Mouse (Mus musculus): ENCODE data around the gene Wdfy4. TPM values are rescaled to one million over a fixed set of nuclear protein-coding genes. Genes with fewer than 3 reads are reported as not detected.

The Wdfy4 gene
- total RNA-seq, 4 experiments from 2014 or later: 1.6 to 6.6 (median 4.7) TPM

DNA sequence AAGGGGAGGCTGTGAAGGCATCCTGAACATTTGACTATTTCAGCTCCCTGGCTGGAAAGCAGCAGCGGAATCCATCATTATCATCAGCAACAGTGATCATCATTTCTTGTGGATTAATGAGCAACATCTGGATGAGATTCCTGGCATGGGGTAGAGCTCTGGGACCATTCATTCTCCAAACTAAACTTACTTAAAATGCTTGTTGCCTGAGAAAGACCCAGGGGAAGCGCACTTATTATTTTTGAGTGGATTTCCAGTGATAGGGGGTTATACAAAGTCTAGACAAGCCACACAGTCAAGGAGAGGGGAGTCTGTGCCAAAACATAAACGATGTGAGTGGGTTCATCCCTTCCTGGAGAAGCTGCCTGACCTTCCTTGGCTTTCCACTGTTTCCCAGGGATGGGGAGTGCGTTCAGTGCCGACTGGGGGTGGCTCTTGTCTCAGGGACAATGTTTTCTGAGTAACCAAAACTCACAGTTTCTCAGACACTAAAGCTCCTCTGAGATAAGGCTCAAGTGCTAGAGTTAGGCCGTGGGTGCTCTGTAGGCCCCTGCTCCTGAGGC is 201.1 kb downstream of the Wdfy4 start:
- no peak for DNase-seq (ENCODE audit: low spot score in 2 of 2)

DNA sequence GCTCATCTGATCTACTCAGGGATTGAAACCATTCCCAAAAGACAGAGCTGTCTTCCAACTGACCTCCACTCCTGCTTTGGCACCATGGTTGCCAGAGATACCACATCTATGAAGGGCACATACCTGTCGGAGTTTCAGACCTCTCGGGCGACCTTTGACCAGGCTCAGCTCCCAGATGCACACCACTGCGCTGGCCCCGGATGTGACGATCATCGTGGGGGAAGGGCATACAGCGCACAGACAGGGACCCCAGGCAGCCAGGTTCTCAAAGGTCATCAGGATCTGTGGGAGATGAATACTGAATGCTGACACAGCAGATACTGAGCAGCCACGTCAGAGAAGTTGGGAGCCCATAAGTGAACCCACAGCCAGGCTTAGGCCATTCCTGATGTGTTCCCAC is 214.6 kb downstream of the Wdfy4 start:
- DNase-seq (ENCODE audit: low spot score in 2 of 2): no peak

DNA sequence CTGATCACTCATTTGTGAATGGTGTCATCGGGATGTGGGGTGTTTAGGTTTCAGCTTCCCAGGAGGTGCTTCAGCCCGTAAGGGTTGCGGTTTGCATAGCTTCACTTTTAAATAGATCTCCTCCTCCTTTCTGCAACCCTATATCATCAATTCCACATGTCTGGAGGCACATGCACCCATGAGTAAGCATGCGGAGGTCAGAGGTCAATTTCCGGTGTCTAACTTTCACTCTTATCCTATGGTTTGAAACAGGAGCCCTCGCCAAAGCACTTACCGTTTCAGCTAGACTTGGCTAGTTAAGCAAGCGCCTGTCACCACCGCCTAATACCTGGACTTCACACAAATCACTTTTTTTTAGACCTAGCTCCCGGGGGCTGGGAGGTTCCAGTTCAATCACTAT is 220.6 kb downstream of the Wdfy4 start:
- no peak for DNase-seq (ENCODE audit: low spot score in 2 of 2)

DNA sequence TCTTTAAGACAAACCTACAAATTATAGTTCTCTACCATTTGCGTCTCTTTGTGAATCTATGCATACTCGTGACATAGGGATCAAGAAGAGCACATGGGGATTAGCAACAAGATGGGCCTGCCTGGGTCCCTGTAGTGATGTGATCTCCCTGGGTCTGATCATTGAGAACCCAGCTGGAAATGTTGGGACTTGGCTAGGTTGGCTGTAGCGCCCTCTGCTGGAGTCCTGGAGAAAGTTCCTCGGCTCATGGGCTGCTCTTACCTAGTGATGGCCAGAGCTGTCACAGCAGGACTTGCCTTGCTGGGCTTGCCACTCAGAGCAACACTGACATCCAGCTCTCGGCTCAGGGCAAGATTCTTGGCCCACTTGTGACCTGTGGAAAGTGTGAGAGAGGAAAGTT is 224.8 kb downstream of the Wdfy4 start:
- peak; percentile 56 to 70 for DNase-seq (ENCODE audit: low spot score in 2 of 2)

DNA sequence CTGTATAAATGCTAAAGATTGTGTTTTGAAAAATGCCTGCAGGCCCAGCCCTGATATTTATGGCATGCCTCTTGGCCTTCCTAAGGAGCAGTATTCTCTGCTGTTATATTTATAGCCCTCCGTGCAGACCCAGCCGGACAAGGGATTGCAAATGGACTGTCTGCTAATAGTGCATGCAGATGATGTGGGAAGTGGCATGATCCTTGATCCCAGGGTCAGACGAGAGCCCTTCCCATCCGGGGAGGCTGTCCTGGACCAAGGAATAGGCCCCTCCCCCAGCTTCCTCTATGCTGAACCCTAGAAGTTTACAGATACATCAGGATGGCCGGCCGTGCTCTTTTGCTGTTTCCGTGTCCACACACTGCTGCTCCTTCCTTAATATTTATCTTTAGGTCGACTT is 226.6 kb downstream of the Wdfy4 start:
- no peak for DNase-seq (ENCODE audit: low spot score in 2 of 2)

DNA sequence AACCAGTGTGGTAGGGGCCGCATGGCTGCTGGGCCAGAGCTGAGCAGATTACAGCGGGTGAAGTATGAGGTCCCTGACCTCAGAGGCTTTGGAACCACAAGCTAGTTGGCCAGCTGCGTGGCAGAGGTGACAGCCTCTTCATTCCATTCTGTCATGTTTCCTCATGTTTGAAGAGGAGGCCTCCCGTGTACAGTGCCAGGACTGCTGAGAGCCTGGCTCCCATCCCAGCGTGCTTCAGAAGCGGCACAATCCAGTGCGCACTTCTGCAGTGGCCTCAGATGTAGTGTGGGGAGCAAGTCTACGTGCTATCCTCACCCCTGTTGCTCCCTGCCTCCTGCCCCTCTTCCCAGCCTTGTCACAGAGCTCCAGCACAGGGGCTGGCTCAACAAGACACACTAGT is 228.8 kb downstream of the Wdfy4 start:
- DNase-seq (ENCODE audit: low spot score in 2 of 2): peak in 1 of 2 experiments; percentile 14

DNA sequence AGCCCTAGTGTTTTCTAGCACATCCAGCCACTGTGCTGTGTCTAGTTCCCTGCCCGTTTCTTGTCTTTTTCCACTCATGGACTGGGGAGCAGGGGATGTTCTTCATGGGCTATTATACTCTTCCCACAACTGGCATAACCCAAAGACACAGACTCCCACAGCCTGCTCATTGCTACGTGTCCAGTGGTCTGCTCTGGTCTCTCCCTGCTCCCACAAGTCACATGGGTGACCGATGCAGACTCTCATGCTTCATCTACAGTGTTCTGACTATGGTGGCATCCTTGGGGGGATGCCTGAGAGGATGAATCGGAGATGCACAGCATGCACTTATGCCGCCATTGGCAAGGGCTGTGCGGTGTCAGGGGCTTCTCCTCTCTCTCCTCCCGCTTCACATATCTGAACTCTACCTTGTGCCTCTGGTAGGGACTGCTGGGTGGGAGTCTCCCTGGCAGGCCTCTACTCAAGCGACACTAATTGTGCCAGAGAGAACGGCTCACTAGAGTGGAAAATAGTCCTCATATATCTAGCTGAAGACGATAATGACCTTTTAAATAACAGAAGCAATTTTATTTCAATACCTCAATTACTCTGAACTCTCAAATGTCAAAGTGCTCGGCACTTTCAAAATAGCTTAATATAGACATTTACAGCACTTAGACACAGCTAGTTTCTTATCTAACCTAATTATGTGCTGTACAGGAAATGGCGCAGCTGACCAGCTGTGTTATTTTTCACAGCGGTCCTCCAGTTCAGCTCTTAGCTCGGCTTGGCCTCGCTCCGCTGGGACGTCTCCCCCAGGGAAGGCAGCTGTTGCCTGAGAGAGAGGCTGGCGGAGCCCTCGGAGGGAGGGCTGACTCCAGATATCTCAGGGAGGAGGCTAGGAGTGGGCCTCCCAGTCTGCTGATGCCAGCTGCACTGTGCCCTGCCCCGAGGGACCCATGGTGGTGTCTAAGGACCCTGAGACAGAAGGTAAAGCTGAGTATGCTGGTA is 234.7 kb downstream of the Wdfy4 start:
- no peak for DNase-seq (ENCODE audit: low spot score in 2 of 2)

DNA sequence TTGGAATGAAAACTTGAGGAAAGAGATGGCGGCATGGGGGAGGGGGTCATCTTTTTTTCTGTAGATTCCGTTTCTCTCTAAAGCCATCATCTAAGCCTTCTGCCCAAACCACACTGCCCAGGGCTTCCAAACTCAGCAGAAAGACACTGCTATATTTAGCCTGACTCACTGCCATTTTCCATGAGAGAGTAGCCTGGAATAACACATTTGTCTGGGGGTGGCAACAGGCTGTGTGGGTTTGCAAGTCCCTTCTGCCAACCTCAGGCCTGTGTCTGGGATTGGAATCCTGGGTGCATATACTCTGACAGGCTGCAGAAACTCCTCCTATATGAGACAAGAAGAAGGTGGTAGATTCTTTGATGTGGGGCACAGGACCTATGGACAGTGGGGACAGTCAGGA is 237.8 kb downstream of the Wdfy4 start:
- DNase-seq (ENCODE audit: low spot score in 2 of 2): peak; percentile 38 to 64

DNA sequence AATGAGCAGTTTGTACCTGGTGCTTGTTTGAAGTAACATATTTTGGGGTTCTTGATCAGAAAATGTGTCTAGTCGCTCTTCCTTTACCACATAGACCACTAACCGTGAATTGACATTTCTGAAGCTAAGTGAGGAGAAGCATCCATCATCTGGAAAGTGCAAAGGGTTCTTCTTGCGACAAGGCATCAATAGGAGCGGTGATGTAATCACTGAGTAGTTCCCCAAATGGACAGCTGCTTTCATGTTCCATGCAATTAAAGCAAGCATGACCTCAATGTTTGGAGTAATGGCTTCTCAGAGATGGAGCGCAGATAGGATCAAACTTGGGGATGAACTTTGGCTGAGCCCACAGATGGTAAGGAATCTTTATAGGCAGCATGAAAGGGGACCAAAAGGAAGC is 246.1 kb downstream of the Wdfy4 start:
- no peak for DNase-seq (ENCODE audit: low spot score in 2 of 2)

DNA sequence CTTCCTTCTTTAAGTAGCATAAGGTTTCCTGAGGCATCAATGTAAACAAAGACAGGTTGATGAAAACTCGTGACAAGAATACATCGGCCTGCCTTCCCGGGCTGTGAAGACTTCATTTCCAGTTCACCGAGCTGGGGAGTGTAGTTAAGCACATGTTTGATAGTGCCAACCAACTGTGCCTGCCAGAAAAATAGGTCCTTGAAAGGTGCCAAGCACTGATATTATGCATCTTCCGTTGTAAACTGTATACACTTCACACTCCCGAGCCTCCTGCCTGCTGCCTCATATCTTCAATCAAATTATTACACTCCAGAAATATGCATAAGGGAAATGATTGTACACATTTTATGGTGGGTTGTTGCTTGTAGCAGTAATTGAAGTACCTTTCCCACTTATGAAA is 251.2 kb downstream of the Wdfy4 start:
- no peak for DNase-seq (ENCODE audit: low spot score in 2 of 2)

DNA sequence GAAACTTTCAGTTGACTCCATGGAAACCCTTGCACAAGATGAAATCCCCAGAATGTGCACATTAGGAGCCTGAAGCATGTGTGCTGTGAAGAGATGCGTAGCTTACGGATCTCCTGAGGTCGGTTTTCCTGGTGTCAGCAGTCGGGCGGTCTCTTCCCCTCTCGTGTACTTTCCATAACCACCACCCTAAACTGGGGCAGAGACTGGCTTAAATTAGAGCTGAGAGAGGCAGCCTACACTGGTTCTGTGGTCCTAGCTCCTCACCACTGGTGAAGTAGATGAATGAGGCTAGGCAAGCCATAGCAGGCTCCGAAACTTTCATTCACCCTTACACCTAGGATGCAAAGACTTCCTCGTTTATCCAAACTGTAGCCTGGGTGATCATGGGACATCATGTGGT is 253.1 kb downstream of the Wdfy4 start:
- DNase-seq (ENCODE audit: low spot score in 2 of 2): no peak

DNA sequence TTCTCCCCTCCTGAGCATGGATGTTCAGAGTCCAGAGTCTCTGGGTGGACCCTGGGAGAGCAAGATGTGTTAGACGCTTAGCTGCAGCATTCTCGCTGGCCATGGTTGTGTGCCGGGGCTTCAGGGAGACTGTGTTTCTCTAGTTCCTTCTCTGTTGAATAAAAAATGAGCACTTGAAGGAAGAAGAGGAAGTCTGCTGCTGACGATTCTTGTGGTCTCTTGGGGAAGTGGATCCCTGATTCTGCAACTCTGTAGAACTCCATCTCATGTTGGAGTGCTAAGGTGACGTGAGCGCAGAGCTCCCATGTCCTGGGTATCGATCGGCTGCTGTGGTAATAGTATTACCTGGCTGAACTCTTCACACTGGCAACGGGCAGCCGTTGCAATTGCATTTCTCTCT is 253.6 kb downstream of the Wdfy4 start:
- DNase-seq (ENCODE audit: low spot score in 2 of 2): no peak

DNA sequence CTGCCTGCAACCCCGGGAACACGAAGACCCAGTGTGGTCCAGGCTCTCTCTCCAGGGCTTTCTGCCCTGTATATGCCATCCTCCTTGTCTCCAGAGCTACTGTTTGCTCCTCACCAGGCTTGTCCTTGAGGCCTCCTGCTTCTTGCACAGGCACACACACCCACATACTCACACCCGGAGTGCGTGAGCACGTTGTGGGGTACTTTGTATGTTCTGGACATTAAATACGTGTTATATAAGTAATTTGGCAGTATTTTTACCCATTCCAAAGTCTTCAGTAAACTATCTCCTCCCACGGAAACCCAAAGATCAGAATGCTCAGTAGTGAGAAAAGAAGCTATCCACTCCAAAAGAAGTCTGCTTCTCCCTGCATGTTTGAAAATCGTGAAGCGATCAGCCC is 261.4 kb downstream of the Wdfy4 start:
- no peak for DNase-seq (ENCODE audit: low spot score in 2 of 2)

DNA sequence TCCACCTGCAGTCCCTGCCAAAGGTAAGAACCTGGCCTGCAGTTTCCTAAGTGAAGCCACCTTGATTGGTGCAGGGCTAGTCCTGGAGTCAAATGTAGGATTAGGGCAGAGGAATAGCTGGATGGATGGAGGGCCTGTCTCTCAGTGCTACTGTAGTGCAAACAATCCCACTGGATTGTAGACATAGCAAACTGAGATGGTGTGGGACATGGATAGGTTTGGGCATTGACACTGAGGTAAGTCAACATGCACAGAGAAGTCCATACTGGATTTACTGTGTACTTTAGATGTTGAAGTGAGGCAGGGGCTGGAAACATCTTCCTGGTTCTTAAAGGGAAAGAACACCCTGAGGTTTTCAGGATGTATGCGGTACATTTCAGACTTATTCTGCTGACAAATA is 267.4 kb downstream of the Wdfy4 start:
- no peak for DNase-seq (ENCODE audit: low spot score in 2 of 2)

DNA sequence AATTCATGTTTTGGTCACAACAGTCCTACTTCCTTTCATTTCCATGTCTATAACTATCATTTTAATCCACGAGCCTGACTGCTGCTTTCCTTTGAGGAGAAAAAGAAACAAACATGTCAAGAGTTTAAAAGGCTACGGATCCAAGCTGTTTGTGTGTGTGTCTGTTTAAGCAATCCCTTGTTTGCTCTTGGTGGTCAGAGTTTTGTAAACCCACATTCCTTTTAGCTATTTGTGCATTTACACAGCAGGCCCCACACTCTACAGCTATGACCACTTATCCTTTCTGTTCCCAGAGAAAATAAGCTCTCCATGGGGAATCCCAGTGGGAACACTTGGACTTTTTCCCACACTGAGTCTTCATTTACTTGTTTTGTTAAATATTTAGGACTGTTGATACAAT is 269.9 kb downstream of the Wdfy4 start:
- no peak for DNase-seq (ENCODE audit: low spot score in 2 of 2)

DNA sequence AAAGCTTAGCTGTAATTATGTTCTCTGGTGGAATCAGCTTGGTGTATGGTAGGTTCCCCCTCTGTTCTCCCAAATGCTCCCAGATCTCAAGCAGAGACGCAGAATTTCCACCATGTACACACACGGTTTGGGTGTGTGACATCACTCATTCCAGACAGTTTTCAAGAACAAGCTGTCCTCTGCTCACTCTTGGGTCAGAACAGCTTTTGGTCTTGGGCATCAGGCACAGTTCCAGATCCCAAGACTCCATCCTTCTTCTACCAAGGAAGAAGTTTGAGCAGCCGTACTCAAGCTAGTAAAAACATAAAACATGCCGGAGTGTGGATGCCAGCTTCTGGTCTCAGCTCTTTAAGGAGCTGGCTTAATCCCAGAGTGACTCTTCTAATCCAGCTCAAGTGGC is 274.1 kb downstream of the Wdfy4 start:
- no peak for DNase-seq (ENCODE audit: low spot score in 2 of 2)

Other genes with a start within 250 kb of the Wdfy4 start
- under 1 TPM; 0.20 to 0.76 (median 0.40) TPM for gene Lrrc18, start 194.1 kb downstream of the Wdfy4 start, total RNA-seq (2022)
- 10 to 100 TPM in 3 of 4 experiments, 1 to 10 TPM in 1; 9.9 to 16.9 (median 12.6) TPM for gene Arhgap22, start 28.5 kb upstream of the Wdfy4 start, total RNA-seq (2022)